Mouse (Mus musculus) testis, postnatal 14 days (tissue): ENCODE measurements at regions not wholly inside any gene's neighbourhood (a gene's known extent, or its start where the extent isn't known, plus 50 kb on each side); places are given as distances from the start of the nearest gene placed in this dataset.

ENCODE experiments used
- DNase-seq: peaks from one replicate; pipeline ENCODE4 v3.0.0; 2021; ENCODE audit warnings: low spot score

- DNase-seq = no peak
Measured at GRCm38 (mm10) chr10:102943156-102943555, 86.9 kb downstream of the Alx1 start.

DNA sequence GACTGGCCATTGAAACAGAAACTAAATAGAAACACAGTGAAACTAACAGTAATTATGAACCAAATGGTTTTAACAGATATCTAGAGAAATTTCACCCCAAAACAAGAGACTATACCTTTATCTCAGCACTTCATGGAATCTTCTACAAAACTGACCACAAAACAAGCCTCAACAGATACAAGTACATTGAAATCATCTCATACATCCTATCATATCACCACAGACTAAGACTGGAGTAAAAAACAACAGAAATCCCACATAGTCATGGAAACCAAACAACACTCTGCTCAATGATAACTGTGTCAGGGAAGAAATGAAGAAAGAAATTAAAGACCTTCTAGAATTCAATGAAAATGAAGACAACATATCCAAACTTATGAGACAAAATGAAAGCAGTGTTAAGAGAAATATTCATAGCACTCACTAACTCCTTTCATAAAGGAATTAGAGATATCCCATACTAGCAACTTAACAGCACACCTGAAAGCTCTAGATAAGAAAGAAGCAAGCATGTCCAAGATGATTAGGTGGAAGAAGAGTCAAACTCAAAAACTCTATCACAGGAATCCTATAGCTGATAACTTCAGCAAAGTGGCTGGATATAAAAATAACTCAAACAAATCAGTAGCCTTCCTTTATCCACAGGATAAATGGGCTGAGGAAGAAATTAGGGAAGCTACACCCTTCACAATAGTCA is 89.0 kb downstream of the Alx1 start:
- no peak for DNase-seq

GRCm38 (mm10) chr10:102931445-102931844 is 98.6 kb downstream of the Alx1 start:
- no peak for DNase-seq

GRCm38 (mm10) chr10:102928651-102929050 is 101.4 kb downstream of the Alx1 start:
- no peak for DNase-seq

DNA sequence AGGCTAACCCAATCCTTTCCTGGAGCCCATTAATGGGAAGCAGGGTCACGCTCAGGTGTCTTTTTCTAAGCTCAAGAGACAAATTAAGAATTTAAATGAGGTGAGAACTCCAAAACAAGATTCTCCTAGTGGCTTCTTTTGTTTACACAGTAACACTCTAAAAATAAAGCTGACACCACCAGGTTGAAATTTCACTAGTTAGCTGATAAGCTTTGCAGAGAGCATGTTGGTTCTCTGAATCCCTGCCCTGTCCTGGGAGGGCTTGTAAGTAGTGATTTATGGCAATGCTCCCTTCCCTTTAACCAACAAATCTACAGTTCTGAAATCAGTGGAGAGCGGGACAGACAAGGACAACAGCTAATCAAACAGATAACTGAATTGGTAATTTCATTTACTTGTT is 132.6 kb downstream of the Alx1 start:
- no peak for DNase-seq

DNA sequence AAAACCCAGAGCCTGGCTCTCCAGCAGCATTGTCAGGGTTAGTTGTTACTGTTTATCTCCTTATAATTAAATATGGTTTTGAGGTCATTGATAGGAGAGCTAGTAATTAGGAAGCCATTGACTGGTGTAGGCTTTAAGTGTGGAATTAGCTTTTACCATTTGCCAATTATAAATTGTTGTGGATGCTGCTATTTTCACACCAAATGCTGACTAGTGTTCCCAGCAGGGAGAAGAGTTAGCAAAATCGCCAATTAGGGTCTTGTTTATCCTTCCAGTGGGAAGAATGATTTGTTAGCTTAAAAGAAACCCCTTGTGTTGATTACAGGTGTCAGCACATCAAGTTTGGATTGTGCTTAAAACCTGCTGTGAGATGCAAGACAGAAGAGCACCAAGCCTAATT is 134.1 kb downstream of the Alx1 start:
- no peak for DNase-seq

- DNase-seq = no peak
Measured at GRCm38 (mm10) chr10:102892373-102892772, 137.6 kb downstream of the Alx1 start.

GRCm38 (mm10) chr10:102889709-102890108 is 140.3 kb downstream of the Alx1 start:
- no peak for DNase-seq

DNA sequence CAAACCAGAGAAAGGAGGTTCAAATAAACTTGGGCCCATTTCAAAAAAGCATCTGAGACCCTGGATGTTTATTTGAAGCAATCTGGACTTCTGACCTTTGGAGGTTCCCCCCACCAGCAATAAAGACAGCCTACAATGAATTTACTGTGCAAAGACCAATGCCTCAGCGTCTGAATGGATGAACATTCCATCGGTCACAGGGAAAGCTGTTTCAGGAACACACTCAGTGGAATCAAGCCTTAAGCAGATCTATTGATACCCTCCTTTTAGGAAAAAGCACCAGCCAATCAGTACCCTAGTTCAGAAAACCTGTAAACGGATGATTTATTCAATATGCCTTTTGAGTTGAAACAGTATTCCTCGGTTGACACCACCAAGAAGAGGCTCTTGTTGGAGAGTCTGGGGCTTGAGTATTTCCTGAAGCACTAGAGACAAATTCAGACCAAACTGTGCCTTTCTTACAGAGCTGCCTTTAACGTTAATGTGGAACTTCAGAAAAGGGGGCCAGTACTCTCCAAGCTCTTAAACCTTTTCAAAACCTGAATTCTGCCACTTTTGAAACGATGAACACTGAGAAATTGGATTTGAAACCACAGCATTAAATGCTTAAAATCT is 148.1 kb downstream of the Alx1 start:
- DNase-seq = no peak

DNA sequence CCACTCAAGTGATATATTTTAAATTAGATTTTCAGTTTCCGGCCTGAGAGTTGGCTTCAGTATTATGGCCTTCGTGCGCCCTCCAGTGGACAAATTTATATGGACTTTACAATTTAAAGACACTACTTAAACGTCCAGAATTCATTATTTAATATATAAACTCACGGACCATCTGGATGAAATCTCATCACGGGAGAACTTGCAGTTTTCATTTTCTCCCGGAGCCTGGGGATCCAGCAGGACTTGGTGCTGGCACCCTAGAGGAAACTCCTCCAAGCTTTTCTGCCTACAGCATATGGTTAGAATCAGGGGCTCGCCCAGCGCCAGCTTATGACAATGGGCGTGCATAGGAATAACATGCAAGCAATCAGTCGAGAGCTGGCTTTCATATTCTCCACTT is 152.0 kb downstream of the Alx1 start:
- no peak for DNase-seq

- no peak for DNase-seq
Measured at GRCm38 (mm10) chr10:102876946-102877345, 153.1 kb downstream of the Alx1 start.

GRCm38 (mm10) chr10:102866920-102867319 is 163.1 kb downstream of the Alx1 start:
- DNase-seq = no peak

- DNase-seq = no peak
Measured at GRCm38 (mm10) chr10:102836567-102837224, 193.3 kb downstream of the Alx1 start.

- no peak for DNase-seq
Measured at GRCm38 (mm10) chr10:102835814-102836213, 194.2 kb downstream of the Alx1 start.

- DNase-seq = no peak
Measured at GRCm38 (mm10) chr10:102829606-102830005, 200.4 kb downstream of the Alx1 start.

DNA sequence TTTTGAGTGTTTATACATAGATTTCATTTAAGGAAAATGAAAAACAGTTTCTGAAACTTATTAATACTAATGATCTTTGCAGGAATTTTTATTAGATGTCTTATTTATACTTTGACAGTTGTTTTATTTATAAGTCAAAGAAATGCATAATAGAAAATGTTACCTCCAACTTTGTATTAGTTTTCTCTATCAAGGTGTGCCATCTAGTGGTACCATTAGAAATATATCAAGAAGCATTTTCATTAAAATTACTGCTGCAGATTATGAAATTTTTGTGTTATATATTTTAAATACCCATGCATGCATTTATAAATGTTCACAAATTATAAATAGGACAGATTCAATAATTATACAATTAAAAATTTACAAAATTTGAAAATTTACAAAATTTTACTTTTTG is 206.6 kb downstream of the Alx1 start:
- DNase-seq = no peak

GRCm38 (mm10) chr10:102801391-102801790 is 228.6 kb downstream of the Alx1 start:
- DNase-seq = peak; percentile 74

DNA sequence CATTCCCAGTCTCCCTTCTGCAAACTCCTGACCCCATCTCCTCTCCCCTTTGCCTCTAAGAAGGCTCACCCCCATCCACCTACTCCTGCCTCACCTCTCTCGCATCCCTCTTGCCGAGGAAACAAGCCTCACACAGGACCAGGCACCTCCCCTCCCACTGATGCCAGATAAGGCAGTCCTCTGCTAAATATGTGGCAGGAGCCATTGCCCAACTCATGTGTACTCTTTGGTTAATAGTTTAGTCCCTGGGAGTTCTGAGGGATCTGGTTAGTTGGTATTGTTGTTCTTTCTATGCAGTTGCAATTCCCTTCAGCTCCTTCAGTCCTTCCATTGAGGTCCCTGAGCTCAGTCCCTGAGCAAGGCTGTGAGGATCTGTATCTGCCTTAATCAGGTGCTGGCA is 250.8 kb downstream of the Alx1 start:
- no peak for DNase-seq

GRCm38 (mm10) chr10:102763696-102764095 is 251.7 kb downstream of the Rassf9 start:
- no peak for DNase-seq

- DNase-seq = no peak
Measured at GRCm38 (mm10) chr10:102762378-102762777, 250.4 kb downstream of the Rassf9 start.

DNA sequence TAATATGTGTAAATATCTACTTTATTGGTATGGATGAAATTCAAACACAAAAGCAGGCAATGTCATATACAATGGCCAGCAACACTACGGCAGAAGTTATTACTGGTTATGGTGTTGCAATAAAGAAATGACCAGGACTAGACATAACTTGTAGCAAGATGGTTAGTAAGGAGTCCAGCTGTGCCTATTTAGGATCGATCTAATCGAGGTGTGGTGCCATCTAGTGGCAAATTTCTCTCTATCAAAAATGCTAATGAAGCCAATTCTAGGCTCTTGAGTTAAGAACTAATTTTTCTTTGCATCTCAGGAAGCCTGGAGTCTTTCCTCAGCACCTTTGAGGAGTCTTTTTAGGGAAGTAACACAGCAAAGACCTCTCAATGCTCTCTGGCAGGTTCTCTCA is 223.2 kb downstream of the Rassf9 start:
- DNase-seq = no peak

DNA sequence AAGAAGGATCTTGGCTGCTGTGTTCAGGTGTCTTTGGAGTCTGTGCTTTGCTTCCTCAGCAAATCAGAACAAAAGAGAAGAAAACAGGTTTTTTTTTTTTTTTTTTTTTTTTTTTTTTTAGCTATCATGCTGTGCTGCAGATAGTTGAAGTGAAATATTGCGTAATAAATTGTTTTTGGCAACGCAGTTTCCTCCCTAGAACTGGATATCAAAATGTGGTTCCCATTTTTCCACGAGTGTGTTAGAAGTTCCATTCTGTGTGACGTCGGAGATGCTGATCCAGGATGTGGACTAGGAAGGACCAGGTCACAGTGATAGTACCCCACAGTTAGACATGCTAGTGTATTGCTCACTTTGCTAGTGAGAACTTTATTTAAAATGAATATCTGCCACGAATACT is 220.4 kb downstream of the Rassf9 start:
- no peak for DNase-seq

DNA sequence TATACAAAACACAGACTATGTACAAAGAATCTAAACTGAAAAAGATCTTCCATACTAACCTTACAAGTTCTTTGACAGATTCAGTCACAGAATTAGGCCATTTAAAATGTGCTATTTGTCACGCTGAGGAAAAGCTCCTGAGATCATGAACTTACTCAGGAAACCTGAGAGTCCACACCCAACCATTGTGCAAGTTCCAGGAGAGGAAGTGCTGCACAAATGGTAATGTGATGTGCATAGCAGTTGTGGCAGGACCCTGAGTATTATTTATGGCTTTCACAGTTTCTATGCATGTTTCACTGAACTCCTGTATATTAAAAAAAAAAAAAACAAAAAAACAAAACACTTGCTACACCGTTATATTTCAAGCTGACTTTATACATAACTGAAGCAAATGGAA is 200.2 kb downstream of the Rassf9 start:
- no peak for DNase-seq

- no peak for DNase-seq
Measured at GRCm38 (mm10) chr10:102705848-102706247, 193.8 kb downstream of the Rassf9 start.
